Mouse (Mus musculus) ES-E14 (cell line): ENCODE measurements at regions not wholly inside any gene's neighbourhood (a gene's known extent, or its start where the extent isn't known, plus 50 kb on each side); places are given as distances from the start of the nearest gene placed in this dataset.

ENCODE experiments used
- CHD2 ChIP-seq: IDR thresholded peaks from 2 replicates; pipeline ENCODE4 v1.6.1; 2014; ENCODE audit warnings: mild to moderate bottlenecking, low read depth, low read length, inconsistent platforms
- ZC3H11A ChIP-seq: IDR thresholded peaks from 2 replicates; pipeline ENCODE4 v1.6.1; 2012; ENCODE audit warnings: low read depth, mild to moderate bottlenecking, inconsistent platforms, low read length, borderline replicate concordance

DNA sequence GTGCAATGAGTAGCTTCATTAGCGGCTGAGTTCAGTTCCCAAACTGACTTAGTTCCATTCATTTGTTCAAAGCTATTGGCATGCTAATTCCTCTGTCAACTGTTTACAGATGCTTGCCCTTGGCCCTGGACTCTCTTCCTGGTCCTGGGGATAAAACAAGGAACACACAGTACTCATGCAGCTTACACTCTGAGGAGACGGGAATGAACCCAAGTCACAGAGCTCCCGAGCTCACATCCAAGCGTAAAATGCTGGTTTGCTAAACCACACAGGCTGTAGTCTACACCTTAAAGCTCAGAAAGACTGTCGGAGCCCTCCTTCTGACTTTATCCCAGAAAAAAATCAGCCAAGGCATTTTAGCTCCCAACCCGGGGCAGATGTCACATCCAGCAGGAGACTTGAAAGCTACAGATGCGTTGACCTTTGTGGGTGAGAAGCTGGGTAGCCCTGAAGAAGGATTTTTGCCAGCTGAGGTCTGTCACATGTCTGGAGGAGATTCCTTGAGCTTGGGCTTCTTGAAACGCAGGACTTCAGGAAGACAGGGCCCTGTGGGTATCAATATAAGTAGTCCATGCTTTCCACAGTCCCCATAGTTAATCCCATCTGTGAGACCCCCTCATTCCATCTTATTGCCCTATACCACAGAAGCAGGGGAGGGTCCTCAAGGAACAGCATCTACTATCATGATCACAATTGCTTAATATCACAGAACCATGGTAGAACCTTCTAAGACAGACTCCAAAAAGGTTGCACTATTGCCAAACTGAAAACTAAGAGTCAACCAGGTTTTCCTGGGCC lies 162.7 kb upstream of the Irf2bp2 start:
- TF ChIP-seq ZC3H11A (no peak), CHD2 (no peak)
